Mouse (Mus musculus) neutrophil, adult 59 days (primary cell): ENCODE results near the gene C1qtnf1. TPM values are rescaled to one million over a fixed set of nuclear protein-coding genes. Genes with fewer than 3 reads are reported as not detected.

Source experiments
- total RNA-seq, 2 experiments: library from RNA; stranded (reverse); gene quantifications; 1 replicate in 1 of 2; 2 replicates in 1 of 2; pipeline ENCODE4 v1.2.4; 2023

The C1qtnf1 gene
- total RNA-seq: under 1 TPM; 0.18 to 0.24 TPM

DNA sequence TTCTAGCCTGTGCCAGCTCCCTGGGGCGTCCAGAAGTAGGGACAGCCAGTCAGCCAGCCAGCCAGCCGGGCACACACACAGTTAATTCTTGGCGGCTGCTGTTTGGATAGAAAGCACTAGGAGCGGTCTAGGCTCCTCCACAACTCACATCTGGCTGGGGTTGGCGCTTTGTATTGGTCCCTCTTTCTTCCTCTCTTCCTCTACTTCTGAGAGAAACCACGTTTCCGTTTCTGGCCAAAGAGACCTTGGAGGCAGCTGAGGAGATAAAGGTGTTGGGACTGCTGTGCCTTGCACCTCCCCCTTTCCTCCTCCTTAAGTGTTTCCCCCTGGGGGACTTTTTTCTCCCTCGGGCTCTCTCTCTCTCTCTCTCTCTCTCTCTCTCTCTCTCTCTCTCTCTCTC is at the start of gene C1qtnf1:
TSS of gene C1qtnf1 (plus strand) at position 218 of the 400 bp plus-strand sequence.

DNA sequence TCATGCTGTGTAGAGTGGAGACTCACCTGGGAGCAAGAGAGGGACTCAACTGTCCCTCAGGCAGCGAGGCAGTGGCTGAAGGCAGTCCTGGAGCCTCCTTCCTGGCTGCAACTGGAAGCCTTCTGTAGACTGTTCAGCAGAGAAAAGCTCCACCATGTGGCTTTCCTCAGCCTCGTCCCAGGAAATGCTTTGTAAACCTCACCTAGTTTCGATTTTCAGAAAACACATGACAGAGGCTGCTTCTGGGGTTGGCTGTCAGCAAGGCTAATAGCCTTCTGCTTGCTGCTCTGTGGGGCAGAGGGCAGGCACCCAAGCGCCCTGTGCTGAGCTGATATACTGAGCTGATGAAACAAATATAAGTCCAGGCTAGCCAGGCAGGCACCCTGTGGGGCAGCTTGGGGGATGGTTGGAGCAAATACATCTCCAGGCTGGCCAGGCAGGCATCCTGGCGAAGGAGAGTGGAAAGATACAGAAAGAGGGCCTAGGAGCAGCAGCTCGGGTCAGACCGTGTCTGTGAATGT is 26.2 kb upstream of the C1qtnf1 start, which contains the start of gene Lgals3bp:
TSS of gene Lgals3bp (minus strand) at position 333 of the 521 bp plus-strand sequence.

GRCm38 (mm10) chr11:118418834-118419504 is 9.0 kb upstream of the C1qtnf1 start, which contains the start of gene Cant1:
Gene Cant1 (minus strand): TSS chr11:118419086.

DNA sequence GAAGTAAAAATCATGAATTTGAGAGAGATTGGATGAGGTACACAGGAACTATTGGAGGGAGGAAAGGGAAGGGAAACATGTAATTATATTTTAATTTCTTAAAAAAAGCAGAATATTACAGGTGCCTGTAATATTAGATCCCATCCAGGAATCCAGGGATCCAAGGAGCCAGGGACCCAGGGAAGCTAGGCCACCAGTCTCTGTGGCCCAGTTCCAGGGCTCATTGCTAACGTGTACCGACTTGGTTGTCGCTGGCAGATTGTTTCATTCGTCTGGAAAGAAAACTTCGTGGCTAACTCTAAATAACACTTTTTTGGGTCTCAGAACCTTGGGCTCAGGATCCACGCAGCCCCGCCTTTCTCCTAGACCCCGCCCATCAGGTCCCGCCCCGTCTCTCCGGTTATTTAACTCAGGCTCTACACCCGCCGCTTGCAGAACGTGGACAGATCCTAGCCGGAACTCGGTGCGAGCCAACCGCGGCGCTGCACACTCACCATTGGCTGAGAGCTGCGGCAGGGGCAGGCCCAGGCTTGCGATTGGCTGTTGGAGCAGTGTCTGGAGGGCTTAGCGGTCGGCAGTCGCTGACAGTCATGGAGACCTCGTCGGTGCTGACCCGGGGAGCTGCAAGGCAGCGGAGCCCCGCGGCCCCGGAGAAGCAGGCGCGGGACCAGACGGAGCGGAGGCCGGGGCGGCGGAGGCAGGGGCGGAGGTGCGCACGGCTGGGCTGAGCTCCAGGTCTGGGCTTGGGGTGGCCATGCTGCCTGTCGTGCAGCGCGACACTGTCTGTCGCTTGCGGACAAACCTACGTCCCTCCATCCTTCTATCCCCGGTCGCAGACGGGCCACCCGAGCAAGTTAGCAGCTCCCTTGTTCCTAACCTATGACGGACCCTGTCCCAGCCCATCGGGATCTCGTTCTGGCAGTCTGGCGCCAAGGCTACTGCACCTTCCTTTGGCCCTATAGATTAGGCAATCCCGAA is 48.7 kb downstream of the C1qtnf1 start, which contains the start of gene Engase:
TSS of gene Engase (plus strand) at position 434 of the 978 bp plus-strand sequence.

Other genes starting within 250 kb of the C1qtnf1 start
- gene Cyth1, start 179.6 kb upstream of the C1qtnf1 start, total RNA-seq: 10 to 100 TPM; 41.0 to 42.1 TPM
- 10 to 100 TPM; 11.8 to 12.3 TPM for gene Usp36, start 138.0 kb upstream of the C1qtnf1 start, total RNA-seq
- 10 to 100 TPM; 12.7 to 14.2 TPM for gene Cep295nl, start 85.7 kb upstream of the C1qtnf1 start, total RNA-seq
- 100 to 1,000 TPM; 110 to 131 TPM for gene Timp2, start 72.5 kb upstream of the C1qtnf1 start, total RNA-seq
- gene Lgals3bp, start 26.1 kb upstream of the C1qtnf1 start, total RNA-seq: 10 to 100 TPM; 13.2 to 14.7 TPM
- gene Cant1, start 9.1 kb upstream of the C1qtnf1 start, total RNA-seq: 10 to 100 TPM; 25.6 to 26.8 TPM
- 1 to 10 TPM; 3.8 to 4.3 TPM for gene Engase, start 48.6 kb downstream of the C1qtnf1 start, total RNA-seq